Mouse (Mus musculus): ENCODE measurements at regions not wholly inside any gene's neighbourhood (a gene's known extent, or its start where the extent isn't known, plus 50 kb on each side); places are given as distances from the start of the nearest gene placed in this dataset.

- no peak for TF ChIP-seq MAFK (IDR thresholded peaks at IDR 0.05; ENCODE audit: insufficient read depth, low read depth, low read length)
- TF ChIP-seq ZNF384 (IDR thresholded peaks at IDR 0.05; ENCODE audit: low read depth, low read length) = no peak
- TF ChIP-seq HCFC1 (IDR thresholded peaks at IDR 0.05; ENCODE audit: borderline replicate concordance, insufficient read depth, low read length) = no peak
These were observed 61.1 kb upstream of the Map3k1 start for GRCm38 (mm10) chr13:111869771-111870437.

All from ES-E14 (cell line).